Mouse (Mus musculus) thymus, adult 2 months (tissue): ENCODE data around the gene Tmem201. TPM values are rescaled to one million over a fixed set of nuclear protein-coding genes. Genes with fewer than 3 reads are reported as not detected.

Experiments used
- DNase-seq: peaks from one replicate; pipeline ENCODE4 v3.0.0; 2021
- H3K27ac ChIP-seq: fragments of 200-500 bp; 2 replicates; pipeline ENCODE4 v1.5.1; 2012; ENCODE audit warnings: low read length, control low read depth; ENCODE audit not compliant: control insufficient read depth, insufficient read depth
- H3K27me3 ChIP-seq: fragments of 200-500 bp; 2 replicates; pipeline ENCODE4 v1.6.1; 2012; ENCODE audit warnings: mild to moderate bottlenecking, low read length, moderate library complexity, mixed read lengths; ENCODE audit not compliant: control insufficient read depth, insufficient read depth
- H3K36me3 ChIP-seq: fragments of 200-500 bp; 2 replicates; pipeline ENCODE4 v1.6.1; 2012; ENCODE audit warnings: mild to moderate bottlenecking, low read length, moderate library complexity; ENCODE audit not compliant: control insufficient read depth, insufficient read depth
- H3K4me1 ChIP-seq: fragments of 200-500 bp; replicated peaks from 2 replicates; pipeline ENCODE4 v1.6.1; 2012; ENCODE audit warnings: low read length; ENCODE audit not compliant: control insufficient read depth, insufficient read depth
- H3K4me3 ChIP-seq: fragments of 200-500 bp; 2 replicates; pipeline ENCODE4 v1.5.1; 2012; ENCODE audit warnings: mild to moderate bottlenecking, low read length, control low read depth, moderate library complexity; ENCODE audit not compliant: control insufficient read depth, insufficient read depth
- CTCF ChIP-seq: fragments of 200-500 bp; IDR thresholded peaks from 2 replicates; pipeline ENCODE4 v1.5.1; 2012; ENCODE audit warnings: mild to moderate bottlenecking, control low read depth, low read length, moderate library complexity, borderline replicate concordance; ENCODE audit not compliant: control insufficient read depth, poor library complexity, insufficient read depth; ENCODE audit errors: extremely low read depth
- POLR2A ChIP-seq: fragments of 200-500 bp; IDR thresholded peaks from 2 replicates; pipeline ENCODE4 v1.6.1; 2012; ENCODE audit warnings: mild to moderate bottlenecking, low read length, control low read depth, moderate library complexity; ENCODE audit not compliant: control insufficient read depth, poor library complexity, insufficient read depth; ENCODE audit errors: extremely low read depth
- WGBS: fragments of 180-500 bp; shearing (Covaris S2); methylation state at CpG from one replicate; pipeline ENCODE4 v1.1.7; 2018; 5-methylcytosine and 5-hydroxymethylcytosine counted together
- polyA plus RNA-seq: library from polyadenylated mRNA; depleted of rRNA; stranded (reverse); fragments of >200 nt; gene quantifications from 2 replicates; pipeline ENCODE4 v1.2.3, GENCODE M21; 2012

The Tmem201 gene
- polyA plus RNA-seq, 1 experiment, result 71.7 TPM

- 94% methylated on average over 8 of the region's 8 CpGs for WGBS
- no peak for DNase-seq
- no peak overlapping the region for H3K4me3 ChIP-seq
- no peak overlapping the region for H3K27ac ChIP-seq
- TF ChIP-seq CTCF, result no peak
- no peak for TF ChIP-seq POLR2A
- no peaks in the 10 kb centered on the region for H3K27me3 ChIP-seq
- peaks cover 4% of the 10 kb centered on the region; the same call in 1 of the 2 replicates for H3K36me3 ChIP-seq
- peaks cover 25% of the 10 kb centered on the region for H3K4me1 ChIP-seq
These were observed 46.5 kb downstream of the Tmem201 start for GRCm38 (mm10) chr4:149691368-149691767.

GRCm38 (mm10) chr4:149690828-149691280 is 47.0 kb downstream of the Tmem201 start:
- Histone ChIP-seq H3K4me3 (no peak overlapping the region), H3K36me3 (peaks cover 4% of the 10 kb centered on the region; the same call in 1 of the 2 replicates)
- no peak for DNase-seq

GRCm38 (mm10) chr4:149689822-149690700 is 47.8 kb downstream of the Tmem201 start:
- Histone ChIP-seq H3K27me3 (no peaks in the 10 kb centered on the region), H3K4me3 (no peak overlapping the region), H3K27ac (no peak overlapping the region), H3K4me1 (peaks cover 16% of the 10 kb centered on the region), H3K36me3 (peaks cover 4% of the 10 kb centered on the region; the same call in 1 of the 2 replicates)
- no peak for TF ChIP-seq POLR2A
- no peak for TF ChIP-seq CTCF
- DNase-seq, result no peak
- WGBS, result 67% methylated on average over 12 of the region's 12 CpGs

More at GRCm38 (mm10) chr4:149690828-149691280, 47.0 kb downstream of the Tmem201 start:
- H3K27me3 ChIP-seq, result no peaks in the 10 kb centered on the region
- WGBS, result 85% methylated on average over 8 of the region's 8 CpGs
- no peak overlapping the region for H3K27ac ChIP-seq
- peaks cover 20% of the 10 kb centered on the region for H3K4me1 ChIP-seq
- no peak for TF ChIP-seq POLR2A
- no peak for TF ChIP-seq CTCF

GRCm38 (mm10) chr4:149688861-149689260 is 49.0 kb downstream of the Tmem201 start:
- DNase-seq, result no peak
- H3K4me3 ChIP-seq, result no peak overlapping the region
- no peak overlapping the region for H3K27ac ChIP-seq
- H3K4me1 ChIP-seq, result peaks cover 16% of the 10 kb centered on the region
- H3K36me3 ChIP-seq, result peaks cover 4% of the 10 kb centered on the region; the same call in 1 of the 2 replicates
- no peak for TF ChIP-seq POLR2A
- TF ChIP-seq CTCF, result no peak
- no peaks in the 10 kb centered on the region for H3K27me3 ChIP-seq
- 95% methylated on average over 14 of the region's 14 CpGs for WGBS

GRCm38 (mm10) chr4:149684841-149685623 is 52.8 kb downstream of the Tmem201 start:
- WGBS, result 94% methylated on average over 11 of the region's 11 CpGs
- H3K4me1 ChIP-seq, result peaks cover 2% of the 10 kb centered on the region; the same call in 1 of the 2 replicates
- DNase-seq, result no peak
- no peak overlapping the region for H3K27ac ChIP-seq
- H3K36me3 ChIP-seq, result peaks cover 4% of the 10 kb centered on the region; the same call in 1 of the 2 replicates
- H3K4me3 ChIP-seq, result no peak overlapping the region
- TF ChIP-seq CTCF (no peak), POLR2A (no peak)
- no peaks in the 10 kb centered on the region for H3K27me3 ChIP-seq

GRCm38 (mm10) chr4:149683875-149684274 is 54.0 kb downstream of the Tmem201 start:
- Histone ChIP-seq H3K27ac (no peak overlapping the region), H3K27me3 (no peaks in the 10 kb centered on the region), H3K4me3 (no peak overlapping the region), H3K4me1 (no peaks in the 10 kb centered on the region), H3K36me3 (peaks cover 4% of the 10 kb centered on the region; the same call in 1 of the 2 replicates)
- DNase-seq, result no peak
- TF ChIP-seq POLR2A, result no peak
- TF ChIP-seq CTCF, result no peak
- WGBS, result 71% methylated on average over 7 of the region's 7 CpGs
